Mouse (Mus musculus) skeletal muscle tissue, postnatal 0 days (tissue): ENCODE data around the gene Tspan3. TPM values are rescaled to one million over a fixed set of nuclear protein-coding genes. Genes with fewer than 3 reads are reported as not detected.

Experiments used
- polyA plus RNA-seq: library from polyadenylated mRNA; unstranded; fragments of >200 nt; fragmentation: Nextera tagmentation; extraction: Ambion mirVana; gene quantifications from 2 replicates; pipeline ENCODE4 v1.2.1, GENCODE M21; 2015

The Tspan3 gene
- polyA plus RNA-seq, result 476 and 514 TPM in 2 replicates

DNA sequence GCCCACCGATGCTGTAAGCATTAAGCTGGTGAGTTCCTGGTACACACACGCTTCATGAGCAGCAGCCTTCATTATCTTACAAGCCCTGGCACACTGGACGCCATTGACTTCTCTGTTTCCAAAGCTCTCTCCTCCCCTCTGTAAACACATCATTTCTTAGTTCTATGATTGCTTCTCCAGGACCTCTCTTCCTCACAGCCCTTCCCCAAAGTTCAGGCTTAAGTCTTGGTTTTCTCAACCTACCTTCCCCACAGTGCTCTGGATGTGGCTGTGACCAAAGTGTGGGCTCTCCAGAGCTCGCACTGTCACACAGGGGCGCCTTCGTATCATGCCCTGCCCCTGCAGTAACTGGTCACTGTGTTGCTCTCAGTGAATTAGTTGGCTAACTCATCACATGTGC, at the start of gene Tspan3:
Tspan3 (minus strand) TSS at position 101 of the 400 bp plus-strand sequence.

DNA sequence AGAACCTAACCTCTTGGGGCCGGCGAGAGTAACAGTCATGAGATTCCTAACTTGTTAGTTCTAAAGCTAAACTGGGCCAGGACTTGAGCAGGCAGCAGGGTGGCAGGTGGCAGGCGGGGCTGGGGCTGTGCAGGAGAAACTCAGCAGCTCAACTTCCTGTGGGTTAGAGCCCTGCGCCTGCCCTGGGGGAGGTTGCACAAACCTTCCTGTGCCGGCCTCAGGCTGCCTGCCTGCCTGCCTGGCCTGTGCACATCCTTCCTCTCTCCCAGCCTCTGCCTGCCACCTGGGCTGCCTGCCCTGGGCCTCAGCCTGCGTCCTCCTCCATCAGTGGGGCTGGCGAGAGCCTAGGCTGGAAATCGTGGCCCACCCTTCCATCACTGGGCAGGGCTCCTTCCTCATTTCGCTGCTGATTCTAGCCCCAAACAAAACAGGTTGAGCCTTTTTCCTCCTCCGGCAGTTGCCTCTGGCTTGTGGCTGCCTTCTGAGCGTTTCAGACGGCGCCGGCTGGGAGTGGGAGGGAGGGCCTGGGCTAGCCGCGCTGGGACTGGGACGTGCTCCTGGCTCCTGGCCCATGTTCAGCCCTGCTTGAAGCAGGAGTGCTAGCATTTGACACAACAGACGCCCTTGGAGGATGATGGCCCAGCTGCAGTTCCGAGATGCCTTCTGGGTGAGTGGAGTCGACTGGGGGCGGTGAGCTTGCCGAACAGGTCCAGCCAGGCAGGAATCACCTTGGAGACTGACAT, 75.3 kb downstream of the Tspan3 start, which contains the start of gene Pstpip1:
Pstpip1 (plus strand) TSS at position 185 of the 743 bp plus-strand sequence.

Other genes with a start within 250 kb of the Tspan3 start
- gene Scaper, start 227.4 kb downstream of the Tspan3 start, polyA plus RNA-seq, result 6.2 and 6.7 TPM in 2 replicates
- not detected in 2 replicates for gene 4930563M21Rik, start 154.9 kb downstream of the Tspan3 start, polyA plus RNA-seq
- 94.0 and 104 TPM in 2 replicates for gene Rcn2, start 123.6 kb downstream of the Tspan3 start, polyA plus RNA-seq
- 1.7 and 2.8 TPM in 2 replicates for gene Pstpip1, start 75.5 kb downstream of the Tspan3 start, polyA plus RNA-seq